Mouse (Mus musculus): ENCODE measurements around the gene Foxd2. TPM values are rescaled to one million over a fixed set of nuclear protein-coding genes. Genes with fewer than 3 reads are reported as not detected.

Gene Foxd2
- polyA plus RNA-seq, 1 experiment from 2014 or later, result not detected

DNA sequence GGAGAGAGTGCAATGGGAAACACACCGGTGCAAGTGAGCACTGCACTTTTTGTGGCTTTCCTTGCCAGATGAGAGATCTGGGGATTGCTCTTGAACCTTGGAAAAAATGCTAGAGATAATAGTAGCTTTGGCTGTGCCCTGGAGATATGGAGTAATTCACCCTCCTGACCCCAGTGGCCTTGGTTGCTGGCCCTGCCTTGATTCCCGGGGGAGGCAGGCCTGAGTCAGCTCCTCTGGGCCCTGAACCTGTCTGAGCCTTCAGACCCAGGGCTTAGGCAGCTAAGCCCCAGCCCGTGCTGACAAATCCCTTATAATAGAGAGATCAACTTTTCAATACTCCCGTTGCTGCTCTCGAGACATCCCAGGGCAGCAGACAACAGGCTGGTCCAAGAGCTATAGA is 50.2 kb downstream of the Foxd2 start:
- Histone ChIP-seq H3K9me3 (ENCODE audit: control insufficient read depth, low read length) (no peaks in the 10 kb centered on the region), H3K36me3 (ENCODE audit: control insufficient read depth, insufficient read depth, low read length) (no peaks in the 10 kb centered on the region), H3K4me2 (replicated peaks; ENCODE audit: low read depth) (no peak overlapping the region), H3K4me3 (ENCODE audit: low read depth, low read length) (no peak overlapping the region), H3K4me1 (replicated peaks; ENCODE audit: control insufficient read depth, insufficient read depth) (no peaks in the 10 kb centered on the region), H3K27me3 (ENCODE audit: control insufficient read depth, insufficient read depth, low read length) (no peaks in the 10 kb centered on the region), H3K9ac (ENCODE audit: low read length) (no peak overlapping the region), H3K27ac (replicated peaks) (no peak overlapping the region)
- TF ChIP-seq CTCF (IDR thresholded peaks at IDR 0.05; ENCODE audit: low read depth) (no peak), EP300 (optimal IDR thresholded peaks at IDR 0.05) (no peak)
- DNase-seq (ENCODE audit: low spot score), result no peak
- WGBS, result 45% methylated on average over 5 of the region's 5 CpGs
- no peak for ATAC-seq (ENCODE audit: low FRiP score, low TSS enrichment)

Other genes starting within 250 kb of the Foxd2 start
- not detected in 2 replicates for gene Gm12830, start 87.2 kb downstream of the Foxd2 start, polyA plus RNA-seq (2015; fragmentation: Nextera tagmentation; extraction: Ambion mirVana)
- gene Foxe3, start 17.1 kb upstream of the Foxd2 start, polyA plus RNA-seq (2015; fragmentation: Nextera tagmentation; extraction: Ambion mirVana), result not detected in 2 replicates
- 175 and 176 TPM in 2 replicates for gene Cmpk1, start 78.4 kb upstream of the Foxd2 start, polyA plus RNA-seq (2015; fragmentation: Nextera tagmentation; extraction: Ambion mirVana)
- 1.7 and 1.8 TPM in 2 replicates for gene Stil, start 91.3 kb upstream of the Foxd2 start, polyA plus RNA-seq (2015; fragmentation: Nextera tagmentation; extraction: Ambion mirVana)
- 0.16 and 0.19 TPM in 2 replicates for gene Tal1, start 147.6 kb upstream of the Foxd2 start, polyA plus RNA-seq (2015; fragmentation: Nextera tagmentation; extraction: Ambion mirVana)
- 255 and 279 TPM in 2 replicates for gene Pdzk1ip1, start 179.8 kb upstream of the Foxd2 start, polyA plus RNA-seq (2015; fragmentation: Nextera tagmentation; extraction: Ambion mirVana)
- gene Cyp4x1, start 225.4 kb upstream of the Foxd2 start, polyA plus RNA-seq (2015; fragmentation: Nextera tagmentation; extraction: Ambion mirVana), result 0.28 and 0.29 TPM in 2 replicates

Measured in stomach, postnatal 0 days (tissue).